Mouse (Mus musculus) brain, embryonic 14.5 days (tissue): ENCODE results near the gene Vapa.

Experiments used
- CTCF ChIP-seq: fragments of 200-500 bp; IDR thresholded peaks from 2 replicates; pipeline ENCODE4 v1.5.1; 2012; ENCODE audit warnings: inconsistent platforms, mild to moderate bottlenecking, moderate library complexity, borderline replicate concordance; ENCODE audit not compliant: insufficient read depth, insufficient read length; ENCODE audit errors: extremely low read depth
- POLR2A ChIP-seq: fragments of 200-500 bp; IDR thresholded peaks from 2 replicates; pipeline ENCODE4 v1.6.1; 2012; ENCODE audit warnings: mild to moderate bottlenecking, inconsistent platforms, borderline replicate concordance; ENCODE audit not compliant: poor library complexity, insufficient read depth, insufficient read length, severe bottlenecking; ENCODE audit errors: extremely low read depth

- TF ChIP-seq CTCF (no peak), POLR2A (no peak)
These were observed 4.6 kb downstream of the Vapa start for GRCm38 (mm10) chr17:65608743-65609142.
